Mouse (Mus musculus): Measurements from ENCODE around the gene Nepro. TPM values are rescaled to one million over a fixed set of nuclear protein-coding genes. Genes with fewer than 3 reads are reported as not detected.

Gene Nepro
- total and polyA plus RNA-seq, 3 experiments = 5.4 to 27.7 (median 17.3) TPM

DNA sequence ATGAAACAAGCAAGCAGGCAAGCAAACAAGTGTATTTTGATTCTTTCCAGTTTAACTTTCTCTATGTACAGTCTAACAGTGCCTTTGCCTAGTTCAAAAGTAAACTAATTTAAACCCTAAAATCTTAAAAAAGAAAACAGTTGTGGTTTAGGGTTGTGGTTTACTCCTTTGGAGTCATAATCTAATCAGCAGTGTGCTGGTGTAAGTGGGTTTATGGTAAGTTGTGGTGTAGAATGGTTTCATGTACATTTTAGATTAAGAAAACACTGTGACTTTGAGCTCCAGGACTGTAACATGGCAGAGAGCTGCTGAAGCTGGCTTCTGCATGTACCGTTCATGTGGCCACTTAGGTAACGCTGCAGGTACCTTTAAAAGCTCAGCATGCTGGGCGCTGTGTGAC, 3.4 kb downstream of the Nepro start:
- no peak overlapping the region for H3K4me3 ChIP-seq (ENCODE audit: low read depth, low read length)
- peaks cover 62% of the 10 kb centered on the region for H3K36me3 ChIP-seq (replicated peaks)
- peaks cover 48% of the 10 kb centered on the region for H3K4me1 ChIP-seq (ENCODE audit: insufficient read depth, low read depth, low read length)
- TF ChIP-seq TAL1 (conservative IDR thresholded peaks at IDR 0.05; ENCODE audit: low read depth, low read length) = peak; percentile 34; the same call in 1 of the 2 replicates
- TF ChIP-seq GATA1 (IDR thresholded peaks at IDR 0.05; ENCODE audit: borderline replicate concordance, low read length) = no peak
- DNase-seq (ENCODE audit: low spot score) (no peak), ATAC-seq (ENCODE audit: extremely low read depth, insufficient number of reproducible peaks, low FRiP score, poor library complexity, severe bottlenecking) (no peak)
- no peaks in the 10 kb centered on the region for H3K27me3 ChIP-seq (ENCODE audit: insufficient read depth, low read length)
- no peaks in the 10 kb centered on the region for H3K9me3 ChIP-seq (replicated peaks)

DNA sequence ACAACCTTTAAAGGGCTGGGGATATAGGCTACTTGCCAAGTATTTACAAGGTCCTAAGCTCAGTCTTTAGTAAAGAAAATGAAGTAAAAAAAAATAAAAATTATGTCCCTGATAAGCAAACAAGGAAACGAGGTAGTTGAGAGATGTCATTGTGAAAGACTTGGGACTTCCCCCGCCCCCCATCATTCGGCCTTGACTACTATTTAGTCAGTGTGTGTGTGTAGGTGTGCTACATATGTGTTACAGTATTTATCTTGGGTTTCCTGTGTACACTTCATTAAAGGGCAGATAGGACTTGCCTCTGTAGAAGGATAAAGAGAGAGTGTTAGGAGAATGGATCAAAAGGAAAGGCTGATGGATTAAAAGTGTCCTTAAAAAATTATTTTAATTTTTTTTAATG, 10.0 kb downstream of the Nepro start:
- Histone ChIP-seq H3K4me3 (ENCODE audit: low read depth, low read length) (no peak overlapping the region), H3K36me3 (replicated peaks) (peaks cover 97% of the 10 kb centered on the region), H3K9me3 (replicated peaks) (no peaks in the 10 kb centered on the region), H3K27me3 (ENCODE audit: insufficient read depth, low read length) (no peaks in the 10 kb centered on the region), H3K4me1 (ENCODE audit: insufficient read depth, low read depth, low read length) (peaks cover 4% of the 10 kb centered on the region)
- TF ChIP-seq TAL1 (conservative IDR thresholded peaks at IDR 0.05; ENCODE audit: low read depth, low read length) = no peak
- no peak for TF ChIP-seq GATA2 (IDR thresholded peaks at IDR 0.05; ENCODE audit: borderline replicate concordance, low read depth, low read length)
- TF ChIP-seq CTCF (IDR thresholded peaks at IDR 0.05; ENCODE audit: low read depth, low read length) = no peak
- no peak for TF ChIP-seq GATA1 (IDR thresholded peaks at IDR 0.05; ENCODE audit: borderline replicate concordance, low read length)
- TF ChIP-seq POLR2AphosphoS5 (IDR thresholded peaks at IDR 0.05; ENCODE audit: insufficient replicate concordance, low read depth, low read length) = no peak
- DNase-seq (ENCODE audit: low spot score) (no peak), ATAC-seq (ENCODE audit: extremely low read depth, insufficient number of reproducible peaks, low FRiP score, poor library complexity, severe bottlenecking) (no peak)

- H3K36me3 ChIP-seq (replicated peaks) = peaks cover 92% of the 10 kb centered on the region
- peaks cover 4% of the 10 kb centered on the region for H3K4me1 ChIP-seq (ENCODE audit: insufficient read depth, low read depth, low read length)
- H3K4me3 ChIP-seq (ENCODE audit: low read depth, low read length) = no peak overlapping the region
- ATAC-seq (ENCODE audit: extremely low read depth, insufficient number of reproducible peaks, low FRiP score, poor library complexity, severe bottlenecking) = no peak
- no peak for TF ChIP-seq GATA2 (IDR thresholded peaks at IDR 0.05; ENCODE audit: borderline replicate concordance, low read depth, low read length)
- no peak for TF ChIP-seq POLR2AphosphoS5 (IDR thresholded peaks at IDR 0.05; ENCODE audit: insufficient replicate concordance, low read depth, low read length)
- no peak for TF ChIP-seq GATA1 (IDR thresholded peaks at IDR 0.05; ENCODE audit: borderline replicate concordance, low read length)
- TF ChIP-seq TAL1 (conservative IDR thresholded peaks at IDR 0.05; ENCODE audit: low read depth, low read length) = no peak
- TF ChIP-seq CTCF (IDR thresholded peaks at IDR 0.05; ENCODE audit: low read depth, low read length) = no peak
- no peaks in the 10 kb centered on the region for H3K27me3 ChIP-seq (ENCODE audit: insufficient read depth, low read length)
- H3K9me3 ChIP-seq (replicated peaks) = no peaks in the 10 kb centered on the region
- DNase-seq (ENCODE audit: low spot score) = no peak
These were observed 11.6 kb downstream of the Nepro start for GRCm38 (mm10) chr16:44735676-44736075.

GRCm38 (mm10) chr16:44736118-44736517, 12.0 kb downstream of the Nepro start:
- ATAC-seq (ENCODE audit: extremely low read depth, insufficient number of reproducible peaks, low FRiP score, poor library complexity, severe bottlenecking) (no peak), DNase-seq (ENCODE audit: low spot score) (no peak)
- Histone ChIP-seq H3K4me1 (ENCODE audit: insufficient read depth, low read depth, low read length) (peaks cover 2% of the 10 kb centered on the region), H3K27me3 (ENCODE audit: insufficient read depth, low read length) (no peaks in the 10 kb centered on the region), H3K36me3 (replicated peaks) (peaks cover 90% of the 10 kb centered on the region), H3K9me3 (replicated peaks) (no peaks in the 10 kb centered on the region), H3K4me3 (ENCODE audit: low read depth, low read length) (no peak overlapping the region)
- TF ChIP-seq POLR2AphosphoS5 (IDR thresholded peaks at IDR 0.05; ENCODE audit: insufficient replicate concordance, low read depth, low read length) (no peak), GATA2 (IDR thresholded peaks at IDR 0.05; ENCODE audit: borderline replicate concordance, low read depth, low read length) (no peak), GATA1 (IDR thresholded peaks at IDR 0.05; ENCODE audit: borderline replicate concordance, low read length) (no peak)

- Histone ChIP-seq H3K27me3 (ENCODE audit: insufficient read depth, low read length) (no peaks in the 10 kb centered on the region), H3K36me3 (replicated peaks) (peaks cover 46% of the 10 kb centered on the region), H3K4me1 (ENCODE audit: insufficient read depth, low read depth, low read length) (peaks cover 22% of the 10 kb centered on the region), H3K4me3 (ENCODE audit: low read depth, low read length) (no peak overlapping the region), H3K9me3 (replicated peaks) (no peaks in the 10 kb centered on the region)
- DNase-seq (ENCODE audit: low spot score) (no peak), ATAC-seq (ENCODE audit: extremely low read depth, insufficient number of reproducible peaks, low FRiP score, poor library complexity, severe bottlenecking) (no peak)
- TF ChIP-seq POLR2AphosphoS5 (IDR thresholded peaks at IDR 0.05; ENCODE audit: insufficient replicate concordance, low read depth, low read length) (no peak), GATA2 (IDR thresholded peaks at IDR 0.05; ENCODE audit: borderline replicate concordance, low read depth, low read length) (no peak), CTCF (IDR thresholded peaks at IDR 0.05; ENCODE audit: low read depth, low read length) (no peak), TAL1 (conservative IDR thresholded peaks at IDR 0.05; ENCODE audit: low read depth, low read length) (no peak), GATA1 (IDR thresholded peaks at IDR 0.05; ENCODE audit: borderline replicate concordance, low read length) (no peak)
These were observed 18.7 kb downstream of the Nepro start for GRCm38 (mm10) chr16:44742753-44743152.

DNA sequence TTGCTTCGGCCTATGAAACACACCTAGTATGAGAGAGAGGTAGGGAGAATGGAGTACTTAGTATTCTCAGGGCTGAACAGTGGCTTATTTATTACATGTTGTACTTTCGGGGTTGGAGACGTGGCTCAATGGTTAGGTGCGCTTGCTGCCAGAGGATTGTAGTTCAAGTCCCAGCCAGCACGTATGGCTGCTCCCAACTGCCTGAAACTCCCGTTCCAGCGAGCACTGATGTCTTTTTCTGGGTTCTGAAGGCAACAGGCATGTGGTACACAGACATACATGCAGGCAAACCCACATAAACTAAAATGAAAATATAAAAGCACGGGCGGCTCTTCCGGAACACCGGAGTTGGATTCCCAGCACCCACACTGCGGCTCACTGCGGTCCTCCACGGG, 21.4 kb downstream of the Nepro start:
- ATAC-seq (ENCODE audit: extremely low read depth, insufficient number of reproducible peaks, low FRiP score, poor library complexity, severe bottlenecking) (no peak), DNase-seq (ENCODE audit: low spot score) (no peak)
- H3K27me3 ChIP-seq (ENCODE audit: insufficient read depth, low read length) = no peaks in the 10 kb centered on the region
- H3K9me3 ChIP-seq (replicated peaks) = no peaks in the 10 kb centered on the region
- H3K4me1 ChIP-seq (ENCODE audit: insufficient read depth, low read depth, low read length) = peaks cover 30% of the 10 kb centered on the region
- TF ChIP-seq GATA2 (IDR thresholded peaks at IDR 0.05; ENCODE audit: borderline replicate concordance, low read depth, low read length) (no peak), POLR2AphosphoS5 (IDR thresholded peaks at IDR 0.05; ENCODE audit: insufficient replicate concordance, low read depth, low read length) (no peak), GATA1 (IDR thresholded peaks at IDR 0.05; ENCODE audit: borderline replicate concordance, low read length) (no peak), CTCF (IDR thresholded peaks at IDR 0.05; ENCODE audit: low read depth, low read length) (no peak), TAL1 (conservative IDR thresholded peaks at IDR 0.05; ENCODE audit: low read depth, low read length) (no peak)
- peak overlapping the region; percentile 78 for H3K4me3 ChIP-seq (ENCODE audit: low read depth, low read length)
- peaks cover 25% of the 10 kb centered on the region for H3K36me3 ChIP-seq (replicated peaks)
